Mouse (Mus musculus): Measurements from ENCODE around the gene Npvf. TPM values are rescaled to one million over a fixed set of nuclear protein-coding genes. Genes with fewer than 3 reads are reported as not detected.
"Not testable (repeated sequence)": the region's sequence is repeated elsewhere in the genome, so short reads cannot be mapped to it uniquely, and the experiment has no call there.

Npvf gene
- polyA plus RNA-seq, 1 experiment from 2014 or later, result 0.74 TPM

DNA sequence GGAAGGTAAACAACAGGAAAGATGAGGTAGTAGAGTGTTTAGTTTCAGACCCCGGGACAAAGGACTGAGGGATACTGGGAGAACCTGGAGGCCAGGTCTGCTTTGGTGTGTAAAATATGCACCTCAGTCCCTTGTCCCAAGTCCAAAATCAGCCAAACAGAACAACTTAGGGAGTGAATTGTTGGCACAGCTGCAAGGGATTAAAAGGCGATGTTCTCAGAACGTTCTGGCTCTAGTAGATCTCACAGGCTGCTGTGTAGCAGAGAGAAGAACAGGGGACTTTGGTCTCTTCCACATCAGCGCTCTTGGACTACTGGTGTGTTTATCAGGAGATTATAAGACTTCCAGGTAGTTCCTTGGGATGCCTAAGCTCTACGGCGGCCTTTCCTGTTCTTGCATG is 6.6 kb downstream of the Npvf start:
- no peaks in the 10 kb centered on the region for H3K9me3 ChIP-seq (replicated peaks; ENCODE audit: control insufficient read depth, low read length)
- ATAC-seq (no peak), DNase-seq (ENCODE audit: low spot score) (no peak)
- 78% methylated on average over 6 of the region's 6 CpGs for WGBS
- H3K27ac ChIP-seq (ENCODE audit: low read depth, low read length), result no peak overlapping the region
- H3K4me1 ChIP-seq (ENCODE audit: control insufficient read depth, insufficient read depth, low read length), result peaks cover 10% of the 10 kb centered on the region
- H3K4me3 ChIP-seq (ENCODE audit: low read depth, low read length), result no peak overlapping the region
- H3K27me3 ChIP-seq (replicated peaks; ENCODE audit: control insufficient read depth, insufficient read depth, low read length), result no peaks in the 10 kb centered on the region
- no peak overlapping the region for H3K4me2 ChIP-seq (ENCODE audit: low read length)
- no peak overlapping the region for H3K9ac ChIP-seq (ENCODE audit: low read length)
- H3K36me3 ChIP-seq (ENCODE audit: control insufficient read depth, insufficient read depth, low read length), result no peaks in the 10 kb centered on the region

DNA sequence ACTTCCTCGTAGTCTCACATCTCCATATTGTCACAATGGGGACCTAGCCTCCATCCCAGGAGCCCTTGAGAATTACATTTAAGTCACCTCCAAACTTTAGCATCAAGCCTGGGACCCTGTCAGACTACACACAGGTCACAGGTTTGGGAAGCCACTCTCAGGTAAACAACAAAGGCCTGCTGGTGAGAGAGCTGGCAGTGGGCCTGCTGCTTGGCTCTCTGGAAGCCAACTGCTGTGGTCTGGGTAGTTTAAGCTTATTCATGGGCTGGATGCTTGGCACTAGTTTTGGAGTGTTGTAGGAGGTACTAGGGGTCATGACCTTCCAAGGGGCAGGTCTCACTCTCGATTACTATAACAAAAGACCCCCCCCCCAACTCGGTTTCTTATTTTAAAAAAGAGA is 7.6 kb downstream of the Npvf start:
- ATAC-seq (no peak), DNase-seq (ENCODE audit: low spot score) (no peak)
- Histone ChIP-seq H3K9ac (ENCODE audit: low read length) (no peak overlapping the region), H3K27me3 (replicated peaks; ENCODE audit: control insufficient read depth, insufficient read depth, low read length) (no peaks in the 10 kb centered on the region), H3K9me3 (replicated peaks; ENCODE audit: control insufficient read depth, low read length) (no peaks in the 10 kb centered on the region), H3K4me3 (ENCODE audit: low read depth, low read length) (no peak overlapping the region), H3K4me1 (ENCODE audit: control insufficient read depth, insufficient read depth, low read length) (peaks cover 13% of the 10 kb centered on the region), H3K36me3 (ENCODE audit: control insufficient read depth, insufficient read depth, low read length) (no peaks in the 10 kb centered on the region), H3K4me2 (ENCODE audit: low read length) (no peak overlapping the region), H3K27ac (ENCODE audit: low read depth, low read length) (no peak overlapping the region)
- 43% methylated on average over 3 of the region's 3 CpGs for WGBS

DNA sequence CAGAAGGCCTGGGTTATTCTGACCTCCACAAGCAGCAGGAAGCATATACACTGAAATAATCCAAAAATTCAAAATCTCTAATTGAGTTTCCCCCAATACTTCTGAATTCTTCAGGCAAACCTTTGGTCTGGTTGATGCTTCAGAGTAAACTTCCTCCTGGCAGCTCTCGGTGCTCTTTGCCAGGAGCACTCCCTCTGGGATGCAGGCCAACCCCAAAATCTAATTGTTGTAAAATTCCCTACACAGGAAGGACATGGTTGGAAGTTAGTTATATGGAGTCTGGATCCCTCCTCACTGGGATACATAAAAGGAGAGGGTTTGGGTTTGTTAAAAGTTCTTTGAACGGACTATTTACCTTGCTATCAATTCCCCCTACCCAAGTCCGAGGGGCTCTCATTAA is 9.5 kb downstream of the Npvf start:
- H3K4me1 ChIP-seq (ENCODE audit: control insufficient read depth, insufficient read depth, low read length), result peaks cover 13% of the 10 kb centered on the region
- 40% methylated on average over 3 of the region's 3 CpGs for WGBS
- DNase-seq (ENCODE audit: low spot score) (no peak), ATAC-seq (no peak)
- no peaks in the 10 kb centered on the region for H3K9me3 ChIP-seq (replicated peaks; ENCODE audit: control insufficient read depth, low read length)
- no peak overlapping the region for H3K4me3 ChIP-seq (ENCODE audit: low read depth, low read length)
- no peaks in the 10 kb centered on the region for H3K36me3 ChIP-seq (ENCODE audit: control insufficient read depth, insufficient read depth, low read length)
- H3K27me3 ChIP-seq (replicated peaks; ENCODE audit: control insufficient read depth, insufficient read depth, low read length), result no peaks in the 10 kb centered on the region
- H3K9ac ChIP-seq (ENCODE audit: low read length), result no peak overlapping the region
- no peak overlapping the region for H3K27ac ChIP-seq (ENCODE audit: low read depth, low read length)
- no peak overlapping the region for H3K4me2 ChIP-seq (ENCODE audit: low read length)

DNA sequence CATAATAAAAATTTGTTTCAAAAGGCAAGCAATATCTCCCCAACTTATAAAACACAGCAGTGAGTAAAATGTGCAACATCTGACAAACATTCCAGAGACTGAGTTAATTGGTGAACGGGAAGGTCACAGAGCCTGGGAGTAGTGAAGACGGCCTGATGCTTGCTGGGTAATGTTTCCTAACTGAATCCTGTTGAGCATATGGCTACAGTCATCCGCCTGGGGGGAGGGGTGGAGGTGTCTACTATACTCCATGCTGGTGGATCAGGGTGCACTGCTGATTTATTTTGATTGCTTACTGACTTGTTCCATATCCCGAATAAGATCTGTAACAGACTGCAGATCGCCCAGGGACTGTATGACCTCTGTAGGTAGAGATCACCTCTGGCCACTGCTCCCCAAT is 12.3 kb downstream of the Npvf start:
- no peak overlapping the region for H3K4me2 ChIP-seq (ENCODE audit: low read length)
- ATAC-seq, result peak; percentile 58; the same call in 1 of the 2 replicates
- no peak overlapping the region for H3K4me3 ChIP-seq (ENCODE audit: low read depth, low read length)
- H3K9me3 ChIP-seq (replicated peaks; ENCODE audit: control insufficient read depth, low read length), result no peaks in the 10 kb centered on the region
- WGBS, result 73% methylated on average over 5 of the region's 5 CpGs
- H3K27ac ChIP-seq (ENCODE audit: low read depth, low read length), result no peak overlapping the region
- peaks cover 13% of the 10 kb centered on the region for H3K4me1 ChIP-seq (ENCODE audit: control insufficient read depth, insufficient read depth, low read length)
- H3K27me3 ChIP-seq (replicated peaks; ENCODE audit: control insufficient read depth, insufficient read depth, low read length), result no peaks in the 10 kb centered on the region
- no peak overlapping the region for H3K9ac ChIP-seq (ENCODE audit: low read length)
- DNase-seq (ENCODE audit: low spot score), result peak; percentile 47
- H3K36me3 ChIP-seq (ENCODE audit: control insufficient read depth, insufficient read depth, low read length), result no peaks in the 10 kb centered on the region

DNA sequence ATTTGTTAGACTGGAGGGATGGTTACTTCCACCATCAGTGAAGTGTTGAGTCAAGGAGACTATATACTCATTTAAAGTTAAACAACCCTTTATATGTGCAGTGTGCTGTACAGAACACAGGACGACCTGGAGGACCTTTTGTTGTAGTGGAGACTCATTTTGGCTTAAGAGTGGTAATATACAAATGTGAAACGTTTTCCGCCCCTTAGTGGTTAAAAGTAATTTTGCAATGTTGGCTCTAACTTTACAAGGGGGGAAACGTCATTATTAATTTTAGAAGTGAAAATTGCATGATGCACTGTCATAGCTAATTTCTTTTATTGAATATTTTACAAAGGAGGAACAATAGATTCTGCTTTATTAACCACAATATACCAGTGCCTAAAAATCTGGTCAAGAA is 13.9 kb downstream of the Npvf start:
- WGBS, result 84% methylated on average over 4 of the region's 4 CpGs
- no peak overlapping the region for H3K4me2 ChIP-seq (ENCODE audit: low read length)
- H3K27me3 ChIP-seq (replicated peaks; ENCODE audit: control insufficient read depth, insufficient read depth, low read length), result no peaks in the 10 kb centered on the region
- H3K27ac ChIP-seq (ENCODE audit: low read depth, low read length), result no peak overlapping the region
- no peaks in the 10 kb centered on the region for H3K9me3 ChIP-seq (replicated peaks; ENCODE audit: control insufficient read depth, low read length)
- peaks cover 13% of the 10 kb centered on the region for H3K4me1 ChIP-seq (ENCODE audit: control insufficient read depth, insufficient read depth, low read length)
- ATAC-seq, result no peak
- H3K4me3 ChIP-seq (ENCODE audit: low read depth, low read length), result no peak overlapping the region
- no peak overlapping the region for H3K9ac ChIP-seq (ENCODE audit: low read length)
- H3K36me3 ChIP-seq (ENCODE audit: control insufficient read depth, insufficient read depth, low read length), result no peaks in the 10 kb centered on the region
- DNase-seq (ENCODE audit: low spot score), result no peak

DNA sequence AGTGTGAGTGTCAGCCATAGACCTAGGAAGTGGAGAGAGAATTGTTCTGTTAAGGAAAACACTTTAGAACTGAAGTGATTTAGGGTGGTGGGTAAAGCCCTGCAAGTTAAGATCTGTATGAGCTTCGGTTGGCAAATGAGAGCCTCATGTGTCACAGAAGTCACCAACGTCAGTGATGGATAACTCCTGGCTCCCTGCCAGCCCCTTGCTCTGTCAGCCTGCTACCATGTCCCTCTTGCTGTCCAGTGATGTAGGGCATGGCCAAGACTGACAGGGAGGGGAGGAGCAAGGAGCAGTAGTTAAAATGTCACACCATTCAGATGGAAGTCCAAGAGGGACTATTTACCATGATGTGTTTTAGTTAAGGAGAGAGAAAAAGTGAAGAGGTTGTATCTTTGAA is 14.6 kb downstream of the Npvf start:
- Histone ChIP-seq H3K4me3 (ENCODE audit: low read depth, low read length) (no peak overlapping the region), H3K27ac (ENCODE audit: low read depth, low read length) (no peak overlapping the region), H3K36me3 (ENCODE audit: control insufficient read depth, insufficient read depth, low read length) (no peaks in the 10 kb centered on the region), H3K9ac (ENCODE audit: low read length) (no peak overlapping the region), H3K4me2 (ENCODE audit: low read length) (no peak overlapping the region), H3K27me3 (replicated peaks; ENCODE audit: control insufficient read depth, insufficient read depth, low read length) (no peaks in the 10 kb centered on the region), H3K9me3 (replicated peaks; ENCODE audit: control insufficient read depth, low read length) (no peaks in the 10 kb centered on the region), H3K4me1 (ENCODE audit: control insufficient read depth, insufficient read depth, low read length) (peaks cover 13% of the 10 kb centered on the region)
- ATAC-seq (no peak), DNase-seq (ENCODE audit: low spot score) (no peak)
- 50% methylated on average over 2 of the region's 2 CpGs for WGBS

GRCm38 (mm10) chr6:50626170-50626569 is 28.1 kb downstream of the Npvf start:
- not testable (repeated sequence) for ATAC-seq; DNase-seq (ENCODE audit: low spot score)
- 83% methylated on average over 2 of the region's 2 CpGs for WGBS

GRCm38 (mm10) chr6:50618273-50618672 is 36.0 kb downstream of the Npvf start:
- not testable (repeated sequence) for H3K27me3 ChIP-seq (replicated peaks; ENCODE audit: control insufficient read depth, insufficient read depth, low read length); ATAC-seq; H3K36me3 ChIP-seq (ENCODE audit: control insufficient read depth, insufficient read depth, low read length); H3K27ac ChIP-seq (ENCODE audit: low read depth, low read length); H3K9me3 ChIP-seq (replicated peaks; ENCODE audit: control insufficient read depth, low read length); H3K9ac ChIP-seq (ENCODE audit: low read length); H3K4me3 ChIP-seq (ENCODE audit: low read depth, low read length); H3K4me2 ChIP-seq (ENCODE audit: low read length); H3K4me1 ChIP-seq (ENCODE audit: control insufficient read depth, insufficient read depth, low read length); DNase-seq (ENCODE audit: low spot score)
- 86% methylated on average over 1 of the region's 1 CpGs for WGBS

More at GRCm38 (mm10) chr6:50626170-50626569, 28.1 kb downstream of the Npvf start:
- not testable (repeated sequence) for H3K9ac ChIP-seq (ENCODE audit: low read length); H3K27me3 ChIP-seq (replicated peaks; ENCODE audit: control insufficient read depth, insufficient read depth, low read length); H3K27ac ChIP-seq (ENCODE audit: low read depth, low read length); H3K4me3 ChIP-seq (ENCODE audit: low read depth, low read length); H3K4me1 ChIP-seq (ENCODE audit: control insufficient read depth, insufficient read depth, low read length); H3K36me3 ChIP-seq (ENCODE audit: control insufficient read depth, insufficient read depth, low read length); H3K9me3 ChIP-seq (replicated peaks; ENCODE audit: control insufficient read depth, low read length); H3K4me2 ChIP-seq (ENCODE audit: low read length)

DNA sequence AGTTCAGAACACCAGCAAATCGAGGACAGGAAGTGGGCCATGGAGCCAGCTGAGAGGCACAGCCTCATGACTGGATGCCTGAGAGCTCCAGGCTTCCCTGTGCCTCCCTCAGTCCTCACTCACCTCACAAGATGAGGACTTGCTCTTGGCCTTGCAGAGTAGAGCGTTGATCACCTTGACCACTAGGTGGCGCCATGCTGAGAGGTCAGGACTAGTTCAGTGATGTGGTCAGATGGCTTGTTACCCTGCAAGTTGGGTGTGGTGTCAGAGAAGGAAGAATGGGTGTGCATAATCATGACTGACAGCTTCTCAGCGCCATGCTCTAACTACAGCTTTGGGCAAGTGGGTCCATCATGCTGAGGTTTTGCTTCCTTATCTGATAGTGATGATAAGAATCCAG is 52.6 kb downstream of the Npvf start:
- no peak overlapping the region for H3K9ac ChIP-seq (ENCODE audit: low read length)
- H3K4me2 ChIP-seq (ENCODE audit: low read length), result no peak overlapping the region
- H3K27ac ChIP-seq (ENCODE audit: low read depth, low read length), result no peak overlapping the region
- no peak overlapping the region for H3K4me3 ChIP-seq (ENCODE audit: low read depth, low read length)
- H3K4me1 ChIP-seq (ENCODE audit: control insufficient read depth, insufficient read depth, low read length), result no peaks in the 10 kb centered on the region
- H3K27me3 ChIP-seq (replicated peaks; ENCODE audit: control insufficient read depth, insufficient read depth, low read length), result no peaks in the 10 kb centered on the region
- H3K9me3 ChIP-seq (replicated peaks; ENCODE audit: control insufficient read depth, low read length), result no peaks in the 10 kb centered on the region
- H3K36me3 ChIP-seq (ENCODE audit: control insufficient read depth, insufficient read depth, low read length), result no peaks in the 10 kb centered on the region
- ATAC-seq, result no peak
- peak; percentile 29 for DNase-seq (ENCODE audit: low spot score)
- WGBS, result 25% methylated on average over 4 of the region's 4 CpGs

All from forebrain, embryonic 14.5 days (tissue).